8 mouse cellular contexts compared by ENCODE assay signal in the genomic region with DNA sequence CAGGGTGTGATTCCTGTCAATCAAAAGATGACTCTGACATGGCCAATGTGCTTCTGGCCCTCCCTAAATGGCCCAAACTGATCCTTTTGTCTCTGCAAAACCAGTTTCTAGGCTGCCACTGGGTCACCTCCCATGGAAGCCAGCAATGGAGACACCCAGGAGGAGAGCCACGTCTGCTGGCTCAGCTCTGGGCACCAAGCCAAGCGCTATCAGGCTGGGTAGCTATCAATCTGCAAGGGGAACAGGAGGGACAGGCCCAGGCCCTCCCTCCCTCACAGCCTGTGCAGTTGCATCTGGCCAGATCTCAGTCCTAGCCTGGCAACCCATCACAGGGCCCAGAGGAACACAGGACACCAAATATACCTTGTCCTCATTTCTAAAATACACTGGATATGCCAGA. TPM values are rescaled to one million over a fixed set of nuclear protein-coding genes. Genes with fewer than 3 reads are reported as not detected.
DNase-seq lines count a peak whose midpoint lies in the region; ATAC-seq and TF ChIP-seq lines count a peak whose summit lies in the region.

No protein-coding gene starts in this region.

- no peak for TF ChIP-seq CTCF in cerebellum, adult 2 months (IDR thresholded peaks at IDR 0.05; ENCODE audit: borderline replicate concordance, insufficient read depth, low read depth, low read length)

- peak; percentile 66 for ATAC-seq in forebrain, embryonic 13.5 days
- peak; percentile 74 for ATAC-seq in heart, embryonic 15.5 days (replicated peaks; ENCODE audit: insufficient number of reproducible peaks, insufficient read depth, low FRiP score, low read depth)

- no peak for TF ChIP-seq POLR2A in cerebellum, adult 2 months (IDR thresholded peaks at IDR 0.05; ENCODE audit: borderline replicate concordance, insufficient read depth, low read length)

- WGBS in forebrain, embryonic 13.5 days: 37% methylated on average over 2 of the region's 2 CpGs
- WGBS in forebrain, embryonic 10.5 days: 81% methylated on average over 2 of the region's 2 CpGs
- 4% methylated on average over 2 of the region's 2 CpGs for WGBS in cerebellum, adult 2 months
- 27% methylated on average over 2 of the region's 2 CpGs for WGBS in heart, embryonic 15.5 days

- peaks cover 16% of the 10 kb centered on the region for H3K36me3 ChIP-seq in forebrain, embryonic 13.5 days (ENCODE audit: poor library complexity, severe bottlenecking)
- H3K36me3 ChIP-seq in forebrain, embryonic 10.5 days (replicated peaks): peaks cover 24% of the 10 kb centered on the region
- no peaks in the 10 kb centered on the region for H3K36me3 ChIP-seq in heart, embryonic 15.5 days

- H3K27me3 ChIP-seq in forebrain, embryonic 13.5 days: no peaks in the 10 kb centered on the region
- H3K27me3 ChIP-seq in forebrain, embryonic 10.5 days (ENCODE audit: poor library complexity, severe bottlenecking): no peaks in the 10 kb centered on the region
- H3K27me3 ChIP-seq in cerebellum, adult 2 months (ENCODE audit: control insufficient read depth, insufficient read depth, low read length): no peaks in the 10 kb centered on the region
- H3K27me3 ChIP-seq in heart, embryonic 15.5 days: no peaks in the 10 kb centered on the region

- H3K4me3 ChIP-seq in forebrain, embryonic 13.5 days: no peak overlapping the region
- no peak overlapping the region for H3K4me3 ChIP-seq in forebrain, embryonic 10.5 days
- no peak overlapping the region for H3K4me3 ChIP-seq in cerebellum, adult 2 months (replicated peaks; ENCODE audit: insufficient read depth, low read depth, low read length)
- H3K4me3 ChIP-seq in heart, embryonic 15.5 days: no peak overlapping the region

- DNase-seq in forebrain, embryonic 10.5 days (ENCODE audit: extremely low spot score, low spot score): no peak
- peak; percentile 8 for DNase-seq in A20 (ENCODE audit: low read depth, low spot score)
- peak; percentile 42 to 54 for DNase-seq in cerebellum, adult 2 months
- DNase-seq in liver: peak; percentile 86
- peak; percentile 68 to 79 for DNase-seq in spleen, postnatal 36 days (ENCODE audit: low spot score in 2 of 2)
- no peak for DNase-seq in Muller cell, postnatal 12 days (ENCODE audit: inconsistent ontology term)

- no peak overlapping the region for H3K9ac ChIP-seq in forebrain, embryonic 13.5 days
- no peak overlapping the region for H3K9ac ChIP-seq in heart, embryonic 15.5 days

- peaks cover 46% of the 10 kb centered on the region for H3K4me1 ChIP-seq in forebrain, embryonic 13.5 days
- H3K4me1 ChIP-seq in forebrain, embryonic 10.5 days: peaks cover 66% of the 10 kb centered on the region
- H3K4me1 ChIP-seq in cerebellum, adult 2 months (ENCODE audit: control insufficient read depth, insufficient read depth, low read length): peaks cover 12% of the 10 kb centered on the region
- H3K4me1 ChIP-seq in heart, embryonic 15.5 days (replicated peaks): peaks cover 79% of the 10 kb centered on the region

- no peak overlapping the region for H3K4me2 ChIP-seq in forebrain, embryonic 13.5 days
- H3K4me2 ChIP-seq in heart, embryonic 15.5 days: peak overlapping the region; percentile 47

- no peaks in the 10 kb centered on the region for H3K9me3 ChIP-seq in forebrain, embryonic 13.5 days (replicated peaks)
- H3K9me3 ChIP-seq in forebrain, embryonic 10.5 days: no peaks in the 10 kb centered on the region
- H3K9me3 ChIP-seq in heart, embryonic 15.5 days (replicated peaks): no peaks in the 10 kb centered on the region

- peak overlapping the region; percentile 22 for H3K27ac ChIP-seq in forebrain, embryonic 13.5 days
- no peak overlapping the region for H3K27ac ChIP-seq in forebrain, embryonic 10.5 days
- no peak overlapping the region for H3K27ac ChIP-seq in cerebellum, adult 2 months (ENCODE audit: insufficient read depth, low read length)
- peak overlapping the region; percentile 98 for H3K27ac ChIP-seq in heart, embryonic 15.5 days

RNA-seq across cellular contexts. Expression of a gene that starts 4.8 kb away (rescaled TPM):
- 18.0 and 19.2 TPM in 2 replicates for polyA plus RNA-seq in forebrain, embryonic 13.5 days (2015; fragmentation: Nextera tagmentation; extraction: Ambion mirVana)
- polyA plus RNA-seq in forebrain, embryonic 10.5 days (2016; fragmentation: Nextera tagmentation; extraction: Ambion mirVana): 17.9 and 18.2 TPM in 2 replicates
- polyA plus RNA-seq in cerebellum, adult 2 months (2012; rRNA removed): 63.8 and 67.8 TPM in 2 replicates
- polyA plus RNA-seq in heart, embryonic 15.5 days (2015; fragmentation: Nextera tagmentation; extraction: Ambion mirVana): 40.9 and 49.2 TPM in 2 replicates

Comparison
In these comparisons a context has a peak if more than half of its experiments do, and no peak if none do; other contexts are left out.
1. H3K27ac ChIP-seq: peak in forebrain, embryonic 13.5 days (single experiment) and heart, embryonic 15.5 days (single experiment); none in forebrain, embryonic 10.5 days (single experiment) and cerebellum, adult 2 months (single experiment).
2. DNase-seq: peak in A20 (single experiment), cerebellum, adult 2 months (2 of 2), liver (single experiment) and spleen, postnatal 36 days (2 of 2); none in forebrain, embryonic 10.5 days (single experiment) and Muller cell, postnatal 12 days (single experiment).